Mouse (Mus musculus): ENCODE measurements at regions not wholly inside any gene's neighbourhood (a gene's known extent, or its start where the extent isn't known, plus 50 kb on each side); places are given as distances from the start of the nearest gene placed in this dataset.

DNA sequence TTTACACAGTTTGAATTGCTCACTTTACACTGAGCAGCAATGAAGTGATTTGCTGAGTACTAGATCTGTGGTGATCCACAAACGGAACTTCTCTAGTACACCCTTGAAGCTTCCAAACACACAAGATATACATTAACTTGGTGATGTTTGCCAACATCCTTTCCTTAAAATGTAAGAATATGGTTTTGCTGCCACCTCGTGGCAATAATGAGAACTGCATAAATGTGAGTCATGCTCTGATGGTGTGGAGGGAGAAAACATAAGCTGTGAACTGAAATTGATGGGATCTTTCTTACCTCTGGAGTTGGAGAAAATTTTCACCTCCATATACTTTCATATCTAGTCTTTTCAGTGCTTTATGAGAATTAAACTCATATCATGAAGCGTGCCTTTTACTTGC, 51.6 kb downstream of the Bex3 start:
- DNase-seq (ENCODE audit: low read depth, low spot score), result peak; percentile 63

GRCm38 (mm10) chrX:136365809-136366208, 95.8 kb downstream of the Bex3 start:
- no peak for DNase-seq (ENCODE audit: low read depth, low spot score)
